Mouse (Mus musculus) forebrain, postnatal 0 days (tissue): Measurements from ENCODE around the gene Zfp64. TPM values are rescaled to one million over a fixed set of nuclear protein-coding genes. Genes with fewer than 3 reads are reported as not detected.
A peak's percentile ranks its signal among the peaks of the same experiment; 100 is the strongest.
"Not testable (repeated sequence)": the region's sequence is repeated elsewhere in the genome, so short reads cannot be mapped to it uniquely, and the experiment has no call there.

Experiments used
- ATAC-seq: fragments of 200-750 bp; cut with Nextera tagmentation; 2 replicates; pipeline ENCODE4 v1.8.0; 2017; ENCODE audit warnings: mild to moderate bottlenecking, moderate library complexity
- DNase-seq: peaks from one replicate; pipeline ENCODE4 v3.0.0-alpha.2; 2015
- H3K27ac ChIP-seq: fragments of 300-500 bp; sonication (generic); 2 replicates; pipeline ENCODE4 v1.5.1; 2014; ENCODE audit warnings: low read depth, mild to moderate bottlenecking, antibody characterized with exemption, low read length, moderate library complexity, mixed read lengths
- H3K27me3 ChIP-seq: fragments of 300-500 bp; sonication (generic); 2 replicates; pipeline ENCODE4 v1.6.1; 2014; ENCODE audit warnings: mild to moderate bottlenecking, low read length, mixed read lengths; ENCODE audit not compliant: insufficient read depth
- H3K36me3 ChIP-seq: fragments of 300-500 bp; sonication (generic); 2 replicates; pipeline ENCODE4 v1.6.1; 2014; ENCODE audit warnings: mild to moderate bottlenecking, moderate library complexity; ENCODE audit not compliant: insufficient read depth
- H3K4me1 ChIP-seq: fragments of 300-500 bp; sonication (generic); 2 replicates; pipeline ENCODE4 v1.6.1; 2014; ENCODE audit warnings: antibody characterized with exemption; ENCODE audit not compliant: insufficient read depth
- H3K4me2 ChIP-seq: fragments of 300-500 bp; sonication (generic); 2 replicates; pipeline ENCODE4 v1.6.1; 2014; ENCODE audit warnings: low read depth, mild to moderate bottlenecking, moderate library complexity
- H3K4me3 ChIP-seq: fragments of 300-500 bp; sonication (generic); 2 replicates; pipeline ENCODE4 v1.5.1; 2014; ENCODE audit warnings: low read depth, low read length, mixed read lengths
- H3K9ac ChIP-seq: fragments of 300-500 bp; sonication (generic); 2 replicates; pipeline ENCODE4 v1.6.1; 2014; ENCODE audit warnings: mild to moderate bottlenecking
- H3K9me3 ChIP-seq: fragments of 300-500 bp; sonication (generic); 2 replicates; pipeline ENCODE4 v1.6.1; 2016; ENCODE audit warnings: low read length
- CTCF ChIP-seq: sonication (generic); IDR thresholded peaks from 2 replicates; pipeline ENCODE4 v1.5.1; 2016; ENCODE audit warnings: antibody characterized with exemption, control low read depth, low read depth
- WGBS: fragments of 180-500 bp; shearing (Covaris S2); extraction: QIAGEN DNeasy Blood & Tissue Kit; methylation state at CpG from one replicate; pipeline ENCODE4 v1.1.7; 2014; 5-methylcytosine and 5-hydroxymethylcytosine counted together
- polyA plus RNA-seq: library from polyadenylated mRNA; unstranded; fragments of >200 nt; fragmentation: Nextera tagmentation; extraction: Ambion mirVana; gene quantifications from 2 replicates; pipeline ENCODE4 v1.2.1, GENCODE M21; 2015
- total RNA-seq: library from RNA; depleted of rRNA; stranded (reverse); fragments of >200 nt; gene quantifications from 2 replicates; pipeline ENCODE4 v1.2.3, GENCODE M21; 2014; rRNA removed

Zfp64 gene
- total and polyA plus RNA-seq, 2 experiments from 2014 or later: 26.0 to 29.6 TPM

- no peak for TF ChIP-seq CTCF
- Histone ChIP-seq H3K4me2 (no peak overlapping the region), H3K27me3 (no peaks in the 10 kb centered on the region), H3K4me1 (no peaks in the 10 kb centered on the region), H3K36me3 (no peaks in the 10 kb centered on the region), H3K4me3 (no peak overlapping the region), H3K9ac (no peak overlapping the region), H3K27ac (no peak overlapping the region), H3K9me3 (no peaks in the 10 kb centered on the region)
- DNase-seq: no peak
- ATAC-seq: no peak
- WGBS: 79% methylated on average over 1 of the region's 1 CpGs
Observed at GRCm38 (mm10) chr2:168854777-168855176, 100.6 kb downstream of the Zfp64 start.

DNA sequence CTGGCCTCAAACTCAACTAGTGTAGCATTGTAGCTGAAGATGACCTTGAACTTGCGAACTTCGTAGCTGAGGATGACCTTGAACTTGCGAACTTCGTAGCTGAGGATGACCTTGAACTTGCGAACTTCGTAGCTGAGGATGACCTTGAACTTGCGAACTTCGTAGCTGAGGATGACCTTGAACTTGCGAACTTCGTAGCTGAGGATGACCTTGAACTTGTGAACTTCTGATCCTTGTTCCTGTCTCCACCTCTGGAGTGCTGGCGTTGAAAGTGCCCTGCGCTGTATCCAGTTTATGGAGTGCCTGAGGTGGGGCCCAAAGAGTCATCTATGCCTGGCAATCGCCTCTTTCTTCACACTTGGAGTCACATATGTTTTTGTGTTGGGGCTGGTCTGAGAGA lies 101.5 kb downstream of the Zfp64 start:
- not testable (repeated sequence) for H3K36me3 ChIP-seq, H3K4me2 ChIP-seq, H3K9ac ChIP-seq, DNase-seq, H3K27me3 ChIP-seq, H3K27ac ChIP-seq, H3K4me1 ChIP-seq, H3K9me3 ChIP-seq, ATAC-seq, H3K4me3 ChIP-seq
- 93% methylated on average over 12 of the region's 13 CpGs for WGBS

GRCm38 (mm10) chr2:168851545-168851944 lies 103.8 kb downstream of the Zfp64 start:
- ATAC-seq (no peak), DNase-seq (no peak)
- Histone ChIP-seq H3K4me3 (no peak overlapping the region), H3K9me3 (no peaks in the 10 kb centered on the region), H3K27me3 (no peaks in the 10 kb centered on the region), H3K9ac (no peak overlapping the region), H3K4me1 (no peaks in the 10 kb centered on the region), H3K27ac (no peak overlapping the region), H3K36me3 (no peaks in the 10 kb centered on the region), H3K4me2 (no peak overlapping the region)
- 58% methylated on average over 10 of the region's 10 CpGs for WGBS
- TF ChIP-seq CTCF: no peak

GRCm38 (mm10) chr2:168848553-168848952 lies 106.8 kb downstream of the Zfp64 start:
- Histone ChIP-seq H3K27me3 (no peaks in the 10 kb centered on the region), H3K9me3 (no peaks in the 10 kb centered on the region), H3K4me3 (no peak overlapping the region), H3K36me3 (no peaks in the 10 kb centered on the region), H3K27ac (no peak overlapping the region), H3K4me1 (no peaks in the 10 kb centered on the region), H3K4me2 (no peak overlapping the region), H3K9ac (no peak overlapping the region)
- WGBS: 57% methylated on average over 3 of the region's 3 CpGs
- TF ChIP-seq CTCF: no peak
- peak; percentile 44 for DNase-seq
- no peak for ATAC-seq

DNA sequence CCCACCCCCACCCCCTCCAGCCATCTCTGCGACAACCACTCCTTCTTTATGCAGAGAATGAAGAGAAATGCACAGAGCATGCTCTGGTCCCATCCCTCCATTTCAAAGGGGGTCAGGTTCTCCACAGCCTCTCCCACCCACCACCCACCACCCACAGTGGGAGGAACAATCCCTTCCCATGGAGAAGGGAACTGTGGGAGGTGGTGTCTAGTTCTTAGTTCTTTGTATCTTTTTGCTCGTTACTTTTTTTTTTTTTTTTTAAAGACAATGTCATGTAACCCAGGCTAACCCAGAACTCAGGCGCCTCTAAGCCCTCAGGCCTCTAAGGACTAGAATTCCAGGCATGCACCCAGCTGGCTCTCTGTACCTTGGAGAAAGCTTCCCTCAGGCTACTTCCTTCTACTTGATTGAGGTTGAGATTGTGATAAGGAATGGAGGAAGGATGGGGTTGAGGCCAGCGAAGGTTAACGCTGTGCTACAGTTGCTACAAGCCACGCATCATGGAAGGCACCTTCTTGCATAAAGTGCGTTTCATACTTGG lies 109.1 kb downstream of the Zfp64 start:
- 74% methylated on average over 7 of the region's 7 CpGs for WGBS
- no peak for ATAC-seq

More for the DNA sequence above, 109.1 kb downstream of the Zfp64 start:
- no peak overlapping the region for H3K27ac ChIP-seq
- no peaks in the 10 kb centered on the region for H3K36me3 ChIP-seq
- no peak overlapping the region for H3K4me3 ChIP-seq
- no peak for TF ChIP-seq CTCF
- DNase-seq: no peak
- no peaks in the 10 kb centered on the region for H3K9me3 ChIP-seq
- H3K9ac ChIP-seq: no peak overlapping the region
- H3K27me3 ChIP-seq: peaks cover 6% of the 10 kb centered on the region
- H3K4me1 ChIP-seq: no peaks in the 10 kb centered on the region
- H3K4me2 ChIP-seq: no peak overlapping the region

Other genes with a start within 250 kb of the Zfp64 start
- gene Atp9a, start 213.2 kb downstream of the Zfp64 start, total RNA-seq: 397 and 497 TPM in 2 replicates
- gene Atp9a, start 213.2 kb downstream of the Zfp64 start, polyA plus RNA-seq: 124 and 143 TPM in 2 replicates
- gene Sall4, start 187.6 kb downstream of the Zfp64 start, total RNA-seq: 0.10 and 0.31 TPM in 2 replicates
- gene Sall4, start 187.6 kb downstream of the Zfp64 start, polyA plus RNA-seq: 0.05 and 0.06 TPM in 2 replicates